8 mouse cellular contexts compared by ENCODE assay signal in the genomic region with DNA sequence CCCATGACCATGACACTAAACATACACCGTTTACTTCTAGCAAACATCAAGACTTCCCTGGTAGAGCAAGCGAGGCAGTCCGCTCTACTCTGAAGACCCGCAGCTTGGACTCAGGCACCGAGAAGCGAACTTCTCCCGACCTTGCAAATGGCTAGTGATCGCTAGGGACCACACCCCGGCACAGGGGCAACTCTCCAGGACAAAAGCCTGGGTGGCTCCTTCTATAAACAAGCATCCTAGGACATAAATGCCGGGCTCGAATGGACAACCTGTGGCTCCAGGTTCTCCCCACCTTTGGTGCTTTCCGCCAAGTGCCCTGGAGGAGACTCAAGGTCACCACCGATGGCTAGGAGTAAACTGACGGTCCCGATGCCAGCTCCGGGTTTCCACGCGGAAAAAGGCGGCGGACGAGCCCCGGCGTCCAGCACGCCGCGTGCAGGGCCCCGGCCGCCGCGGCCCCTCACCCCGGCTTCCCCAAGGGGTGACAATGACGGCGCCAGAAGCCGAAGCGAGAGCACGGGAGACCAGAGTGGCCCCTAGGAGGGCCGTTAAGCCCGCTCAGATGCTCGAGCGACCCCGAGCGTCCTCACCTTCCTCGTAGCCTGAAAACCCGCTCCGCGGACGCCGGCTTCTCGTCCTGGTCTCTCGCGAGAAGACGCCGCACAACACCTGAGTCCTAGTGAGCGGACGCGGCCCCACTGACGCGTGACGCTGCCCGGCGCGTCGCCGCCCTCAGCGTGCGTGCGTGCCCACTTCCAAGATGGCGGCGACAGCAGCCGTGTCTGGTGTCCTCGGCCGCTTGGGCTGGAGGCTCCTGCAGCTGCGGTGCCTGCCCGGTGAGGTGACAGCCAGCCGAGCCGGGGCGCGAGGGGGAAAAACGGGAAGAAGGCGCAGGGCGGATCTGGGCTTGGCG. TPM values are rescaled to one million over a fixed set of nuclear protein-coding genes. Genes with fewer than 3 reads are reported as not detected.
DNase-seq lines count a peak whose midpoint lies in the region; ATAC-seq and TF ChIP-seq lines count a peak whose summit lies in the region.

A gene (plus strand): TSS at position 660 of the 913 bp plus-strand sequence.
A gene (minus strand): TSS at position 697 of the 913 bp plus-strand sequence.

- H3K9ac ChIP-seq in heart, embryonic 15.5 days, result peak within 1 kb of the TSS; percentile 97
- peak within 1 kb of the TSS; percentile 85 for H3K9ac ChIP-seq in liver, embryonic 14.5 days (replicated peaks)
- peak within 1 kb of the TSS; percentile 92 for H3K9ac ChIP-seq in neural tube, embryonic 11.5 days (ENCODE audit: low read length)
- H3K9ac ChIP-seq in stomach, postnatal 0 days (ENCODE audit: low read length), result peak within 1 kb of the TSS; percentile 95

- under 1% methylated on average over 82 of the region's 82 CpGs for WGBS in forebrain, embryonic 10.5 days
- WGBS in heart, embryonic 15.5 days, result under 1% methylated on average over 82 of the region's 82 CpGs
- under 1% methylated on average over 82 of the region's 82 CpGs for WGBS in liver, embryonic 14.5 days (ENCODE audit: insufficient replicate concordance)
- WGBS in neural tube, embryonic 11.5 days, result under 1% methylated on average over 82 of the region's 82 CpGs
- under 1% methylated on average over 81 of the region's 82 CpGs for WGBS in stomach, postnatal 0 days

- H3K27ac ChIP-seq in forebrain, embryonic 10.5 days, result peak within 1 kb of the TSS; percentile 94
- peak within 1 kb of the TSS; percentile 99 for H3K27ac ChIP-seq in heart, embryonic 15.5 days
- peak within 1 kb of the TSS; percentile 86 for H3K27ac ChIP-seq in liver, embryonic 14.5 days
- peak within 1 kb of the TSS; percentile 84 for H3K27ac ChIP-seq in neural tube, embryonic 11.5 days (ENCODE audit: low read depth, low read length)
- peak within 1 kb of the TSS; percentile 97 for H3K27ac ChIP-seq in stomach, postnatal 0 days (replicated peaks)

- no peaks in the 10 kb centered on the region for H3K9me3 ChIP-seq in forebrain, embryonic 10.5 days
- no peaks in the 10 kb centered on the region for H3K9me3 ChIP-seq in heart, embryonic 15.5 days (replicated peaks)
- H3K9me3 ChIP-seq in liver, embryonic 14.5 days (ENCODE audit: control insufficient read depth, low read length), result no peaks in the 10 kb centered on the region
- H3K9me3 ChIP-seq in neural tube, embryonic 11.5 days (ENCODE audit: control insufficient read depth, low read length), result no peaks in the 10 kb centered on the region
- H3K9me3 ChIP-seq in stomach, postnatal 0 days (ENCODE audit: control insufficient read depth, low read length), result no peaks in the 10 kb centered on the region

- H3K4me3 ChIP-seq in forebrain, embryonic 10.5 days, result peak within 1 kb of the TSS; percentile 90
- H3K4me3 ChIP-seq in heart, embryonic 15.5 days, result peak within 1 kb of the TSS; percentile 100
- peak within 1 kb of the TSS; percentile 97 to 98 for H3K4me3 ChIP-seq in liver, embryonic 14.5 days (ENCODE audit: insufficient read depth in 1 of 2, low read depth in 2 of 2, low read length in 2 of 2)
- H3K4me3 ChIP-seq in neural tube, embryonic 11.5 days (ENCODE audit: low read depth, low read length), result peak within 1 kb of the TSS; percentile 92
- peak within 1 kb of the TSS; percentile 89 for H3K4me3 ChIP-seq in stomach, postnatal 0 days (ENCODE audit: low read depth, low read length)

- H3K4me1 ChIP-seq in forebrain, embryonic 10.5 days, result peaks cover 28% of the 10 kb centered on the region
- peaks cover 17% of the 10 kb centered on the region for H3K4me1 ChIP-seq in heart, embryonic 15.5 days (replicated peaks)
- H3K4me1 ChIP-seq in liver, embryonic 14.5 days (replicated peaks; ENCODE audit: control insufficient read depth in 2 of 2, insufficient read depth in 2 of 2, low read length in 1 of 2), result peaks cover 7 to 12% of the 10 kb centered on the region in 2 experiments; a peak in 3 of 4 replicates
- peaks cover 14% of the 10 kb centered on the region for H3K4me1 ChIP-seq in neural tube, embryonic 11.5 days (ENCODE audit: control insufficient read depth, insufficient read depth, low read length)
- H3K4me1 ChIP-seq in stomach, postnatal 0 days (replicated peaks; ENCODE audit: control insufficient read depth, insufficient read depth), result no peaks in the 10 kb centered on the region

- TF ChIP-seq CTCF in liver, embryonic 14.5 days (IDR thresholded peaks at IDR 0.05; ENCODE audit: low read depth), result no peak
- TF ChIP-seq CTCF in stomach, postnatal 0 days (IDR thresholded peaks at IDR 0.05; ENCODE audit: low read depth), result no peak

- peak; percentile 97 for ATAC-seq in CD4-positive, CD25-positive, alpha-beta regulatory T cell, adult 4 months
- peak; percentile 97 for ATAC-seq in heart, embryonic 15.5 days (replicated peaks; ENCODE audit: insufficient number of reproducible peaks, insufficient read depth, low FRiP score, low read depth)
- peak; percentile 96 for ATAC-seq in liver, embryonic 14.5 days (ENCODE audit: insufficient read depth)
- peak; percentile 97 for ATAC-seq in neural tube, embryonic 11.5 days (ENCODE audit: insufficient read depth, low FRiP score, low TSS enrichment)
- peak; percentile 98 for ATAC-seq in stomach, postnatal 0 days (ENCODE audit: low FRiP score, low TSS enrichment)

- peaks cover under 1% of the 10 kb centered on the region; the same call in 1 of the 2 replicates for H3K36me3 ChIP-seq in forebrain, embryonic 10.5 days (replicated peaks)
- 0 out of 2 replicates have a peak, but pooled peaks cover 4% of the 10 kb centered on the region for H3K36me3 ChIP-seq in heart, embryonic 15.5 days
- H3K36me3 ChIP-seq in liver, embryonic 14.5 days (replicated peaks; ENCODE audit: control insufficient read depth, insufficient read depth, low read depth), result no peaks in the 10 kb centered on the region
- H3K36me3 ChIP-seq in neural tube, embryonic 11.5 days (ENCODE audit: control insufficient read depth, insufficient read depth, low read length), result no peaks in the 10 kb centered on the region
- no peaks in the 10 kb centered on the region for H3K36me3 ChIP-seq in stomach, postnatal 0 days (ENCODE audit: control insufficient read depth, insufficient read depth, low read length)

- peak; percentile 94 for DNase-seq in c-Kit-negative CD71-positive TER-119-positive erythroid progenitor cells, embryonic 14.5 days (ENCODE audit: low read depth, low spot score)
- peak; percentile 96 for DNase-seq in forebrain, embryonic 10.5 days (ENCODE audit: extremely low spot score, low spot score)
- DNase-seq in kidney, postnatal 25 days, result peak; percentile 97 to 98
- DNase-seq in liver, embryonic 14.5 days (ENCODE audit: low read depth in 3 of 3, low spot score in 3 of 3), result peak; percentile 94 to 96 (median 96)
- DNase-seq in neural tube, embryonic 11.5 days (ENCODE audit: low spot score), result peak; percentile 98
- peak; percentile 96 for DNase-seq in stomach, postnatal 0 days (ENCODE audit: low spot score)

- H3K4me2 ChIP-seq in heart, embryonic 15.5 days, result peak within 1 kb of the TSS; percentile 91
- peak within 1 kb of the TSS; percentile 96 for H3K4me2 ChIP-seq in liver, embryonic 14.5 days (ENCODE audit: low read depth)
- H3K4me2 ChIP-seq in neural tube, embryonic 11.5 days (ENCODE audit: low read depth), result peak within 1 kb of the TSS; percentile 82
- peak within 1 kb of the TSS; percentile 82 for H3K4me2 ChIP-seq in stomach, postnatal 0 days (replicated peaks; ENCODE audit: low read depth)

- peak; percentile 77 for TF ChIP-seq EP300 in liver, embryonic 14.5 days (IDR thresholded peaks at IDR 0.05; ENCODE audit: low read depth)
- TF ChIP-seq EP300 in stomach, postnatal 0 days (optimal IDR thresholded peaks at IDR 0.05), result peak; percentile 97

- H3K27me3 ChIP-seq in forebrain, embryonic 10.5 days (ENCODE audit: poor library complexity, severe bottlenecking), result no peaks in the 10 kb centered on the region
- H3K27me3 ChIP-seq in heart, embryonic 15.5 days, result no peaks in the 10 kb centered on the region
- H3K27me3 ChIP-seq in liver, embryonic 14.5 days (ENCODE audit: control insufficient read depth, insufficient read depth, low read length), result no peaks in the 10 kb centered on the region
- no peaks in the 10 kb centered on the region for H3K27me3 ChIP-seq in neural tube, embryonic 11.5 days (ENCODE audit: control insufficient read depth, insufficient read depth, low read length)
- H3K27me3 ChIP-seq in stomach, postnatal 0 days (ENCODE audit: control insufficient read depth, insufficient read depth, low read length), result no peaks in the 10 kb centered on the region

RNA-seq across cellular contexts. Expression of the first gene that starts in this region (rescaled TPM):
- polyA plus RNA-seq in CD4-positive, CD25-positive, alpha-beta regulatory T cell, adult 4 months (2017; shearing (Covaris generic)), result 10 to 100 TPM; 45.6 to 67.5 TPM
- polyA plus RNA-seq in forebrain, embryonic 10.5 days (2016; fragmentation: Nextera tagmentation; extraction: Ambion mirVana), result 51.1 and 56.6 TPM in 2 replicates
- polyA plus RNA-seq in heart, embryonic 15.5 days (2015; fragmentation: Nextera tagmentation; extraction: Ambion mirVana), result 163 and 166 TPM in 2 replicates
- 38.5 and 39.8 TPM in 2 replicates for polyA plus RNA-seq in liver, embryonic 14.5 days (2012; rRNA removed)
- polyA plus RNA-seq in liver, embryonic 14.5 days (2014; fragmentation: Nextera tagmentation; extraction: Ambion mirVana), result 44.3 and 48.9 TPM in 2 replicates
- 54.0 and 59.3 TPM in 2 replicates for polyA plus RNA-seq in neural tube, embryonic 11.5 days (2014; fragmentation: Nextera tagmentation; extraction: Ambion mirVana)
- polyA plus RNA-seq in stomach, postnatal 0 days (2015; fragmentation: Nextera tagmentation; extraction: Ambion mirVana), result 62.3 and 66.7 TPM in 2 replicates

RNA-seq across cellular contexts. Expression of the second gene that starts in this region (rescaled TPM):
- polyA plus RNA-seq in CD4-positive, CD25-positive, alpha-beta regulatory T cell, adult 4 months (2017; shearing (Covaris generic)), result 100 to 1,000 TPM in 1 of 2 experiments, 10 to 100 TPM in 1; 79.2 to 108 TPM
- 178 and 180 TPM in 2 replicates for polyA plus RNA-seq in forebrain, embryonic 10.5 days (2016; fragmentation: Nextera tagmentation; extraction: Ambion mirVana)
- 77.7 and 88.6 TPM in 2 replicates for polyA plus RNA-seq in heart, embryonic 15.5 days (2015; fragmentation: Nextera tagmentation; extraction: Ambion mirVana)
- 20.4 and 23.7 TPM in 2 replicates for polyA plus RNA-seq in liver, embryonic 14.5 days (2012; rRNA removed)
- 38.4 and 46.3 TPM in 2 replicates for polyA plus RNA-seq in liver, embryonic 14.5 days (2014; fragmentation: Nextera tagmentation; extraction: Ambion mirVana)
- 160 and 168 TPM in 2 replicates for polyA plus RNA-seq in neural tube, embryonic 11.5 days (2014; fragmentation: Nextera tagmentation; extraction: Ambion mirVana)
- 58.8 and 61.7 TPM in 2 replicates for polyA plus RNA-seq in stomach, postnatal 0 days (2015; fragmentation: Nextera tagmentation; extraction: Ambion mirVana)

Comparison
In these comparisons a context has a peak if more than half of its experiments do, and no peak if none do; other contexts are left out.
1. Peak in every context shown above with its lines: DNase-seq, ATAC-seq, H3K4me3 ChIP-seq and H3K27ac ChIP-seq.